Mouse (Mus musculus) spleen, adult 2 months (tissue): Measurements from ENCODE around the gene Plxna4.

Source experiments
- CTCF ChIP-seq: fragments of 200-500 bp; IDR thresholded peaks from 2 replicates; pipeline ENCODE4 v1.5.1; 2011; ENCODE audit warnings: mild to moderate bottlenecking, inconsistent platforms; ENCODE audit not compliant: insufficient read depth, insufficient read length, insufficient replicate concordance; ENCODE audit errors: extremely low read depth
- POLR2A ChIP-seq: fragments of 200-500 bp; IDR thresholded peaks from 2 replicates; pipeline ENCODE4 v1.6.1; 2011; ENCODE audit warnings: low read depth, low read length, inconsistent platforms

DNA sequence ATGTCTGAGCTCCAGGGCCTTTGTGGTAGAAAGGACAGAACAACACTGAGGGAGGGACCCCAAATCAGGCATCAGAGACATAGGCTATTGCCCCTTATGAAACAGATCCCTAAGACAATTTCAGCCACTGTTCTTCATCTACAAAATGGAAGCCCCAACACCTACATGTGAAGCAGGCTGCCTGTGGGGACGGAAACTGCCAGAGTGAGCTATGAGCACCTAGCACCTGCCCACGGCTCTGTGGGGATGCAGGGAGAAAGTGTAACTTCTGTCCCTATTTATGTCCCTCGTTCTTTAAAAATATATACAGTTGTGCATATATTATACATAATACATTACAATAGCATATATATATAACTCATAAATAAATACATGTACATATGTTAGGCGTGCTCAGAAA lies 16.9 kb upstream of the Plxna4 start:
- TF ChIP-seq CTCF (no peak), POLR2A (no peak)
